Mouse (Mus musculus) myocyte (in vitro differentiated cells): ENCODE measurements at regions not wholly inside any gene's neighbourhood (a gene's known extent, or its start where the extent isn't known, plus 50 kb on each side); places are given as distances from the start of the nearest gene placed in this dataset.
A peak's percentile ranks its signal among the peaks of the same experiment; 100 is the strongest.

Source experiments
- H3K27me3 ChIP-seq: one replicate; pipeline ENCODE4 v1.6.1; 2011; ENCODE audit not compliant: control insufficient read depth, insufficient read depth, insufficient read length
- H3K36me3 ChIP-seq: one replicate; pipeline ENCODE4 v1.6.1; 2011; ENCODE audit not compliant: control insufficient read depth, insufficient read depth
- H3K4me2 ChIP-seq: one replicate; pipeline ENCODE4 v1.6.1; 2011; ENCODE audit warnings: low read depth, control low read depth
- H3K4me3 ChIP-seq: one replicate; pipeline ENCODE4 v1.5.1; 2011; ENCODE audit warnings: mild to moderate bottlenecking, control low read depth, moderate library complexity
- H3K79me2 ChIP-seq: one replicate; pipeline ENCODE4 v1.6.1; 2011; ENCODE audit not compliant: control insufficient read depth, insufficient read depth
- H3ac ChIP-seq: one replicate; pipeline ENCODE4 v1.6.1; 2011; ENCODE audit not compliant: control insufficient read depth, insufficient read length
- CEBPB ChIP-seq: IDR thresholded peaks from 2 replicates; pipeline ENCODE4 v1.6.1; 2011; ENCODE audit warnings: mild to moderate bottlenecking, moderate library complexity; ENCODE audit not compliant: poor library complexity, insufficient read depth, severe bottlenecking
- E2F4 ChIP-seq: IDR thresholded peaks from one replicate; pipeline ENCODE4 v1.6.1; 2011; ENCODE audit warnings: mild to moderate bottlenecking, control low read depth, moderate library complexity; ENCODE audit not compliant: insufficient read depth
- MAX ChIP-seq: IDR thresholded peaks from one replicate; pipeline ENCODE4 v1.6.1; 2011; ENCODE audit warnings: low read depth, mild to moderate bottlenecking, control low read depth
- MYOD1 ChIP-seq, 3 experiments: IDR thresholded peaks; one replicate each; pipeline ENCODE4 v1.6.1; 2011; ENCODE audit warnings: control low read depth in 2 of 3, low read depth in 2 of 3, mild to moderate bottlenecking in 2 of 3, moderate library complexity in 1 of 3; ENCODE audit not compliant: insufficient read length in 2 of 3, control insufficient read depth in 1 of 3
- MYOG ChIP-seq, 3 experiments: IDR thresholded peaks; one replicate each; pipeline ENCODE4 v1.6.1; 2011; ENCODE audit warnings: control low read depth in 2 of 3, low read depth in 2 of 3, mild to moderate bottlenecking in 2 of 3; ENCODE audit not compliant: insufficient read length in 2 of 3, control insufficient read depth in 1 of 3, insufficient read depth in 1 of 3
- POLR2A ChIP-seq: IDR thresholded peaks from one replicate; pipeline ENCODE4 v1.6.1; 2011; ENCODE audit warnings: low read depth, mild to moderate bottlenecking, control low read depth, moderate library complexity; ENCODE audit not compliant: insufficient read length
- POLR2AphosphoS2 ChIP-seq: IDR thresholded peaks from one replicate; pipeline ENCODE4 v1.6.1; 2011; ENCODE audit warnings: low read depth, control low read depth; ENCODE audit not compliant: insufficient read length
- REST ChIP-seq: IDR thresholded peaks from one replicate; pipeline ENCODE4 v1.6.1; 2011; ENCODE audit warnings: mild to moderate bottlenecking, control low read depth, moderate library complexity; ENCODE audit not compliant: insufficient read depth, insufficient read length
- SRF ChIP-seq: IDR thresholded peaks from one replicate; pipeline ENCODE4 v1.6.1; 2011; ENCODE audit warnings: low read depth; ENCODE audit not compliant: control insufficient read depth, insufficient read length
- TCF12 ChIP-seq: IDR thresholded peaks from one replicate; pipeline ENCODE4 v1.6.1; 2011; ENCODE audit warnings: mild to moderate bottlenecking, control low read depth; ENCODE audit not compliant: poor library complexity, insufficient read depth, severe bottlenecking
- TCF3 ChIP-seq: IDR thresholded peaks from one replicate; pipeline ENCODE4 v1.6.1; 2011; ENCODE audit warnings: low read depth, control low read depth; ENCODE audit not compliant: insufficient read length
- USF1 ChIP-seq: IDR thresholded peaks from one replicate; pipeline ENCODE4 v1.6.1; 2011; ENCODE audit warnings: low read depth, mild to moderate bottlenecking, control low read depth, moderate library complexity

DNA sequence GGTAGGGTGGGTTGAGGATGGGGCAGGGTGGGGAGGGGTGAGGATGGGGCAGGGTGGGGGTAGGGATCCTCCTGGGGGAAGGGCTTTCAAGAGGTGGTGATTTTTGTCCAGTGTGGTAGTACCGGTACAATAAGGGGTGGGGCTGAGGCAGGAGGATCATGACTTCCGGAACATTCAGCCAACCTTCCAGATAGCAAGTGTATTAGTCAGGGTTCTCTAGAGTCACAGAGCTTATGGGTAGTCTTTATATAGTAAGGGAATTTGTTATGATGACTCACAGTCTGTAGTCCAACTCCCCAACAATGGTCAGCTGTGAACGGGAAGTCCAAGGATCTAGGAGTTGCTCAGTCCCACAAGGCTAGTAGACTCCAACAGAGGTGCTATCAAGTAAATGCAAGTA is 145.5 kb downstream of the Rpap3 start:
- Histone ChIP-seq H3K79me2 (no peaks in the 10 kb centered on the region), H3ac (no peak overlapping the region), H3K4me3 (no peak overlapping the region), H3K36me3 (no peaks in the 10 kb centered on the region), H3K4me2 (peak overlapping the region; percentile 7), H3K27me3 (no peaks in the 10 kb centered on the region)
- TF ChIP-seq SRF (no peak), MAX (no peak)

DNA sequence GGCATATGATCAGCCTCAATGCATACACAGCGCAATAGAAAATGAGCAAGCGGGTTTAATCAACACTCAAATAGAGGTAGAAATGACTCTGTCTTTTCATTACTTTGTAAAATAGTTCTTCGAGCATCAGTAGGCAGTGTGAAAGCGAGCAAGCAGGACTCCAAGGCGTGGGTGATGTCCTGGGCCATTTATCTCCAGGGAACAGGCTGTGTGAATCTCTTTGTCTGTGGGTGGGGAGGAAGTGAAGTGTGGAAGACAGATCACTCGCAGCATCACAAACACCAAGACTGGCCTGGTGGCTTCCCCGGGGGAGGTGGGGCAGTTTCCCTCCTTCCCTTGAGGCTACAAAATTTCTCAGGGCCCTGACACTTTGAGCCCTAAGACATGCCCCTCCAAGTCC is 146.9 kb downstream of the Rpap3 start:
- Histone ChIP-seq H3K79me2 (no peaks in the 10 kb centered on the region), H3ac (no peak overlapping the region), H3K4me3 (no peak overlapping the region), H3K36me3 (no peaks in the 10 kb centered on the region), H3K27me3 (no peaks in the 10 kb centered on the region), H3K4me2 (no peak overlapping the region)
- TF ChIP-seq CEBPB (no peak), TCF3 (no peak), POLR2AphosphoS2 (no peak), TCF12 (no peak), MYOD1 (IDR thresholded peaks at IDR 0.05; ENCODE audit: control insufficient read depth in 1 of 3, insufficient read length in 2 of 3, low read depth in 2 of 3) (no peak), REST (no peak), USF1 (no peak), E2F4 (no peak), SRF (no peak), MAX (no peak), MYOG (IDR thresholded peaks at IDR 0.05; ENCODE audit: control insufficient read depth in 1 of 3, insufficient read depth in 1 of 3, insufficient read length in 2 of 3, low read depth in 2 of 3) (no peak), POLR2A (no peak)

DNA sequence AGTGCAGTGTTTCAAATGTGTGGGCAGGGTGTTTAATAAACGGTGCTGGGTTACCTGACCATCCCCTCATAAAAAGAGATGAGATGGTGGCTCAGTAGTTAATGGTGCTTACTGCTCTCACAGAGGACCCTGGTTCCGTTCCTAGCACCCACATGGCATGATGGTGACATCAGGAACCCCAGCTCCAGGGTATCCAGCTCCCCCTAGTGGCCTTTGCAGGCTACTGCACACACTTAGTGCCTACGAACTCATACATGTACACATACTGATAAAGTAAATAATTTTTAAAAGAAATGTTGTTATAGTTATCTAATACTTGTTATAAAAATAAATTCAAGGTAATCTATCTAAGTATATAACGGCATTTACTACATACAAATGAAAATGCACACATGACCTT is 157.3 kb downstream of the Rpap3 start:
- Histone ChIP-seq H3K36me3 (no peaks in the 10 kb centered on the region), H3K79me2 (no peaks in the 10 kb centered on the region), H3K4me3 (no peak overlapping the region), H3K27me3 (no peaks in the 10 kb centered on the region), H3K4me2 (no peak overlapping the region), H3ac (no peak overlapping the region)
- TF ChIP-seq TCF3: no peak
- TF ChIP-seq CEBPB: no peak
- no peak for TF ChIP-seq TCF12
- no peak for TF ChIP-seq USF1
- TF ChIP-seq REST: no peak
- TF ChIP-seq POLR2AphosphoS2: no peak
- TF ChIP-seq MYOG (IDR thresholded peaks at IDR 0.05; ENCODE audit: control insufficient read depth in 1 of 3, insufficient read depth in 1 of 3, insufficient read length in 2 of 3, low read depth in 2 of 3): no peak
- TF ChIP-seq E2F4: no peak
- no peak for TF ChIP-seq MAX
- no peak for TF ChIP-seq MYOD1 (IDR thresholded peaks at IDR 0.05; ENCODE audit: control insufficient read depth in 1 of 3, insufficient read length in 2 of 3, low read depth in 2 of 3)
- TF ChIP-seq SRF: no peak
- TF ChIP-seq POLR2A: no peak

DNA sequence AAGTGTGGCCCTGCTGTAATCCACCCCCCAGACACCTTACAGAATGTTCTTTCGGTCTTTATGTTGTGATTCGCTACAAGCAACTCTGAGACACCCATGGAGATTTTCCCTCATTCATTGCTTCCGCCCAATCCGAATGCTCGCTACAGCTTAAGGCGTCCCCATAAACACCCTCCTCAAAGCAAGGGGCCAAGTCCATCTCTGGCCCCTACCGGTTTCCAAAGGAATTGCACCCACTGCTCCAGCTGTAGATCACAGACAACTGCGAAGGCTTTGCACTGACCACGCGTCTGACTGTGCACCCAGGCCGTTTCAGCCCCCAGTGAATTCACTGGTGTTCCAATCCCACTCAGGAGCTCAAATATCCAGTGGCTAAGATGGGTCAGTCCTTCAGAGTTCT is 160.6 kb downstream of the Rpap3 start:
- Histone ChIP-seq H3K27me3 (no peaks in the 10 kb centered on the region), H3K79me2 (no peaks in the 10 kb centered on the region), H3K4me2 (no peak overlapping the region), H3ac (no peak overlapping the region), H3K4me3 (no peak overlapping the region), H3K36me3 (no peaks in the 10 kb centered on the region)
- no peak for TF ChIP-seq E2F4
- no peak for TF ChIP-seq TCF3
- TF ChIP-seq REST: no peak
- no peak for TF ChIP-seq POLR2AphosphoS2
- TF ChIP-seq MYOD1 (IDR thresholded peaks at IDR 0.05; ENCODE audit: control insufficient read depth in 1 of 3, insufficient read length in 2 of 3, low read depth in 2 of 3): no peak
- TF ChIP-seq POLR2A: no peak
- TF ChIP-seq MAX: no peak
- TF ChIP-seq MYOG (IDR thresholded peaks at IDR 0.05; ENCODE audit: control insufficient read depth in 1 of 3, insufficient read depth in 1 of 3, insufficient read length in 2 of 3, low read depth in 2 of 3): no peak
- no peak for TF ChIP-seq TCF12
- TF ChIP-seq SRF: no peak
- TF ChIP-seq CEBPB: no peak
- no peak for TF ChIP-seq USF1

GRCm38 (mm10) chr15:97541646-97542045 is 164.0 kb downstream of the Rpap3 start:
- Histone ChIP-seq H3K36me3 (no peaks in the 10 kb centered on the region), H3ac (no peak overlapping the region), H3K79me2 (no peaks in the 10 kb centered on the region), H3K4me3 (no peak overlapping the region), H3K4me2 (no peak overlapping the region), H3K27me3 (no peaks in the 10 kb centered on the region)
- TF ChIP-seq USF1 (no peak), POLR2AphosphoS2 (no peak), MYOG (IDR thresholded peaks at IDR 0.05; ENCODE audit: control insufficient read depth in 1 of 3, insufficient read depth in 1 of 3, insufficient read length in 2 of 3, low read depth in 2 of 3) (no peak), POLR2A (no peak), TCF12 (no peak), REST (no peak), MYOD1 (IDR thresholded peaks at IDR 0.05; ENCODE audit: control insufficient read depth in 1 of 3, insufficient read length in 2 of 3, low read depth in 2 of 3) (no peak), CEBPB (no peak), TCF3 (no peak), E2F4 (no peak), MAX (no peak), SRF (no peak)
